Mouse (Mus musculus): ENCODE measurements around the gene Sorl1.

DNA sequence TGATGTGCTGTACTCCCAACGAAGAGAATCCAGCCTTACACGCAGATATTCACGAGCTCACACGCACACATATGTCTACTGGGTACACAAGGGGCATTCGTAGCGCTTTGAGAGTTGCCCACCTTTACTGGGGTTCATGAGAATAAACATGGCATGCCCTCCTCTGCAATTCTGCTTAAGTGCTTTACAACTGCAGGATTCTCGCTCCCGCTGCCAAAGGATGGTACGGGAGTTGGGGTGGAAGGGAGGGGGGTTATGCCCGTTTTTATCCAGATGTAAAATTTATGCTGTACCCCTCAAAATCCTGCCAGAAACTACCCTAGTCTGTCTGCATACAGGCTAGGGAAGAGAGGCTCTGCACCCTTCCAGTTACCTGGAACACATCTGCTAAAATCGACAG lies 893 bp downstream of the Sorl1 start:
- TF ChIP-seq POLR2A (IDR thresholded peaks at IDR 0.05; ENCODE audit: low read depth, low read length) (no peak), CTCF (conservative IDR thresholded peaks at IDR 0.05; ENCODE audit: insufficient read depth, insufficient read length, low read depth, low read length) (no peak)

Data from kidney, adult 2 months (tissue).